Mouse (Mus musculus): Measurements from ENCODE around the gene Ntpcr.

Ntpcr gene

GRCm38 (mm10) chr8:125729746-125730145 is at the start of gene Ntpcr:
Gene Ntpcr (plus strand): TSS chr8:125729963.
- no peak for DNase-seq

- no peak for DNase-seq
Observed at GRCm38 (mm10) chr8:125680851-125681408, 48.8 kb upstream of the Ntpcr start.

- DNase-seq, result no peak
Observed at GRCm38 (mm10) chr8:125685216-125685760, 44.5 kb upstream of the Ntpcr start.

- no peak for DNase-seq
Observed at GRCm38 (mm10) chr8:125686221-125686865, 43.4 kb upstream of the Ntpcr start.

- no peak for DNase-seq
Observed at GRCm38 (mm10) chr8:125690166-125690915, 39.4 kb upstream of the Ntpcr start.

- DNase-seq, result no peak
Observed at GRCm38 (mm10) chr8:125690961-125691360, 38.8 kb upstream of the Ntpcr start.

- DNase-seq, result no peak
Observed at GRCm38 (mm10) chr8:125692447-125692846, 37.3 kb upstream of the Ntpcr start.

- DNase-seq, result no peak
Observed at GRCm38 (mm10) chr8:125693197-125693596, 36.6 kb upstream of the Ntpcr start.

- no peak for DNase-seq
Observed at GRCm38 (mm10) chr8:125695951-125696350, 33.8 kb upstream of the Ntpcr start.

GRCm38 (mm10) chr8:125699391-125700025 is 30.3 kb upstream of the Ntpcr start:
- DNase-seq, result no peak

GRCm38 (mm10) chr8:125700407-125700806 is 29.4 kb upstream of the Ntpcr start:
- DNase-seq, result no peak

GRCm38 (mm10) chr8:125702868-125703473 is 26.8 kb upstream of the Ntpcr start:
- DNase-seq, result no peak

GRCm38 (mm10) chr8:125704434-125704833 is 25.3 kb upstream of the Ntpcr start:
- DNase-seq, result no peak

GRCm38 (mm10) chr8:125705816-125706215 is 23.9 kb upstream of the Ntpcr start:
- no peak for DNase-seq

GRCm38 (mm10) chr8:125709171-125709570 is 20.6 kb upstream of the Ntpcr start:
- no peak for DNase-seq

GRCm38 (mm10) chr8:125711514-125711913 is 18.2 kb upstream of the Ntpcr start:
- DNase-seq, result no peak

- DNase-seq, result no peak
Observed at GRCm38 (mm10) chr8:125716211-125716610, 13.6 kb upstream of the Ntpcr start.

- DNase-seq, result no peak
Observed at GRCm38 (mm10) chr8:125716613-125717012, 13.2 kb upstream of the Ntpcr start.

GRCm38 (mm10) chr8:125718914-125719313 is 10.8 kb upstream of the Ntpcr start:
- DNase-seq, result no peak

GRCm38 (mm10) chr8:125722675-125723074 is 7.1 kb upstream of the Ntpcr start:
- DNase-seq, result no peak

GRCm38 (mm10) chr8:125723437-125723836 is 6.3 kb upstream of the Ntpcr start:
- DNase-seq, result no peak

- peak in 1 of 2 experiments; percentile 45 for DNase-seq
Observed at GRCm38 (mm10) chr8:125725037-125725820, 4.5 kb upstream of the Ntpcr start.
